Mouse (Mus musculus) urinary bladder, postnatal 10 days (tissue): ENCODE results near the gene Rassf2.

Source experiments
- DNase-seq: peaks from one replicate; pipeline ENCODE4 v3.0.0; 2022; ENCODE audit warnings: low spot score

The Rassf2 gene

GRCm38 (mm10) chr2:132034590-132035469 lies 4.8 kb upstream of the Rassf2 start:
- DNase-seq, result no peak

GRCm38 (mm10) chr2:132031364-132032095 lies 1.5 kb upstream of the Rassf2 start:
- no peak for DNase-seq

GRCm38 (mm10) chr2:132030418-132031363 lies 633 bp upstream of the Rassf2 start:
- no peak for DNase-seq

- DNase-seq, result no peak
Measured at GRCm38 (mm10) chr2:132028894-132029605, 1.0 kb downstream of the Rassf2 start.

- no peak for DNase-seq
Measured at GRCm38 (mm10) chr2:132028107-132028506, 2.0 kb downstream of the Rassf2 start.

- DNase-seq, result no peak
Measured at GRCm38 (mm10) chr2:132027366-132027765, 2.7 kb downstream of the Rassf2 start.

- DNase-seq, result no peak
Measured at GRCm38 (mm10) chr2:132024028-132024427, 6.0 kb downstream of the Rassf2 start.

- DNase-seq, result no peak
Measured at GRCm38 (mm10) chr2:132022621-132023020, 7.4 kb downstream of the Rassf2 start.

- no peak for DNase-seq
Measured at GRCm38 (mm10) chr2:132021616-132022015, 8.4 kb downstream of the Rassf2 start.

- no peak for DNase-seq
Measured at GRCm38 (mm10) chr2:132020991-132021541, 9.0 kb downstream of the Rassf2 start.

- no peak for DNase-seq
Measured at GRCm38 (mm10) chr2:132020420-132020819, 9.6 kb downstream of the Rassf2 start.

- DNase-seq, result no peak
Measured at GRCm38 (mm10) chr2:132019372-132019811, 10.7 kb downstream of the Rassf2 start.

- DNase-seq, result no peak
Measured at GRCm38 (mm10) chr2:132018156-132018555, 11.9 kb downstream of the Rassf2 start.

- DNase-seq, result no peak
Measured at GRCm38 (mm10) chr2:132017611-132018010, 12.4 kb downstream of the Rassf2 start.

- no peak for DNase-seq
Measured at GRCm38 (mm10) chr2:132016034-132016433, 14.0 kb downstream of the Rassf2 start.

GRCm38 (mm10) chr2:132013152-132013551 lies 16.9 kb downstream of the Rassf2 start:
- DNase-seq, result no peak

GRCm38 (mm10) chr2:132010781-132011180 lies 19.3 kb downstream of the Rassf2 start:
- DNase-seq, result no peak

GRCm38 (mm10) chr2:132008186-132008585 lies 21.9 kb downstream of the Rassf2 start:
- DNase-seq, result no peak

- DNase-seq, result no peak
Measured at GRCm38 (mm10) chr2:132007475-132007819, 22.6 kb downstream of the Rassf2 start.

- no peak for DNase-seq
Measured at GRCm38 (mm10) chr2:132006561-132007474, 23.2 kb downstream of the Rassf2 start.
